Mouse (Mus musculus): Measurements from ENCODE around the gene Rps6kl1. TPM values are rescaled to one million over a fixed set of nuclear protein-coding genes. Genes with fewer than 3 reads are reported as not detected.
"Not testable (repeated sequence)": the region's sequence is repeated elsewhere in the genome, so short reads cannot be mapped to it uniquely, and the experiment has no call there.

Rps6kl1 gene
- polyA plus RNA-seq, 1 experiment from 2014 or later = 1.1 TPM

DNA sequence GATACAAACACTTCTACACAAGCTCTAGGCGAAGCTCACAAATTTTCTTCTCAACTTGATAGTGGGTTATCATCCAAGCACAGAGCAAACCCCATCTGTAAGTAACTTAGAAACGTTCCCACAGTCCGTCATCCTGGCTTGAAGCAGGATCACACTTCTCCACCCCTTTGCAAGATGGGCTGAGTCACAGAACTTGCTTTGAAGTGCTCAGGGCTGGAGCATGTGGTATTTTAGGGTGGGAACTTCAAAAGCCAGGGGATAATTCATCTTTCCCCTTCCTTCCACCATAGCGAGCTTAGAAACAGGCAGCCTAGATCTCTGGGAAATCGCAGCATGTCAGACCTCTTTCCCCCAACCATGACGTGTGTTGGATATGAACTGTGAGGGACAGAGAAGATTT, 5.3 kb upstream of the Rps6kl1 start:
- peaks cover 9% of the 10 kb centered on the region for H3K27me3 ChIP-seq
- no peak overlapping the region for H3K9ac ChIP-seq
- H3K36me3 ChIP-seq = no peaks in the 10 kb centered on the region
- no peak overlapping the region for H3K4me2 ChIP-seq
- no peak for ATAC-seq (ENCODE audit: insufficient number of reproducible peaks, insufficient read depth, low FRiP score, low TSS enrichment, low read depth)
- H3K4me3 ChIP-seq = no peak overlapping the region
- peaks cover 7% of the 10 kb centered on the region for H3K4me1 ChIP-seq
- WGBS = 42% methylated on average over 6 of the region's 6 CpGs
- no peaks in the 10 kb centered on the region for H3K9me3 ChIP-seq
- no peak overlapping the region for H3K27ac ChIP-seq

DNA sequence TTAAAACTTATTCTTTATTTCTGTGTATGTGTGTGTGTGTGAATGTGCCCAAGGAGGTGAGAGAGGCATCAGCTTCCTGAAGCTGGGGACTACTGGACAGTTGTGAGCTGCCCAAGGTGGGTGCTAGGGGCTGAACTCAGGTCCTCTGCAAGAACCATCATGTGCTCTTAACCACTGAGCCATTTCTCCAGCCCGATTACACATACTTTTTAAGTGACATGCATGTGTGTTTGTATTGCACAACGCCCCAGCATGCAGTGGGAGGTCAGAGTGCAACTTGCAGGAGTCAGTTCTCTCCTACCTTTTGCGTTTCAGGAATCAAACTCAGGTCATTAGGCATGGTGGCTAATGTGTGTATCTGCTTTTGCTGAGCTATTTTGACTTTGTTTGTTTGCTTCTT, 1.9 kb upstream of the Rps6kl1 start:
- H3K27me3 ChIP-seq = peaks cover 34% of the 10 kb centered on the region
- WGBS = 65% methylated on average over 3 of the region's 3 CpGs
- H3K4me3 ChIP-seq = no peak overlapping the region
- H3K9ac ChIP-seq = no peak overlapping the region
- no peaks in the 10 kb centered on the region for H3K36me3 ChIP-seq
- H3K27ac ChIP-seq = no peak overlapping the region
- ATAC-seq (ENCODE audit: insufficient number of reproducible peaks, insufficient read depth, low FRiP score, low TSS enrichment, low read depth) = no peak
- H3K4me2 ChIP-seq = no peak overlapping the region
- H3K4me1 ChIP-seq = peaks cover 16% of the 10 kb centered on the region
- no peaks in the 10 kb centered on the region for H3K9me3 ChIP-seq

DNA sequence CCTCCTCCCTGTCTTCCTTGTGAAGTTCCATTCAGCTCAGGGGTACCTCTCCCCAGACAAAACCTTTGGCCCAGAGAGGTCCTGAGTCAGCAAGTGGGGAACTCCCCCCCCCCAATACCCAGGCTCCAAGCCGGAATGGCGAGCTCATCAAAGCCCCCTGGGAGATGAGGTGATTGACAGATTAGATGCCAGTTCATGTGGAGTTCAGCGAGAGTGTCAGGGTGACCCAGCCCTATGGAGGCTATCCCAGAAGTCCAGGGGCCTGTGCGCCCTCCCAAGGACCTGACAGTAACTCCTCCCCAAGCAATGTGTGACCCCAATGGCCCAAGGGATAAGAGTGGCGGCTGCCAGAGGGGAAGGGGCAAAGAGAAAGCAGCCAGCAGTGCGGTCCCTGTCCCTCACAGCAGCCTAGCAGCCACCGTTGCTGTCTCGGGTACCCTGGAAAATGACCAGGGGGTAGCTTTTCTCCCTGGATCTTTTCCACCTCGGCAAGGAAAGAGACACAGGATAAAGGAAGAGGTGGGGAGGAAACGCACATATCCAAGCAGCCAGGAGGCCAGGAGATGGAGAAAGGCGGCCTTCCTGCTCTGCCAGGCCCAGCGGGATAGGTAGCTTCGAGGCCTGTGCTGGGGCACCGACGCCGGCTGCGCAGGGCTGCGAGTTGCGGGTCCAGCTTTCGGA, 603 bp downstream of the Rps6kl1 start:
- H3K9ac ChIP-seq = peak overlapping the region; percentile 4; the same call in 1 of the 2 replicates
- H3K4me3 ChIP-seq = peak overlapping the region; percentile 18; the same call in 1 of the 2 replicates
- H3K4me1 ChIP-seq = peaks cover 15% of the 10 kb centered on the region
- H3K27me3 ChIP-seq = peaks cover 40% of the 10 kb centered on the region
- WGBS = 8% methylated on average over 20 of the region's 20 CpGs
- peak overlapping the region; percentile 41 for H3K4me2 ChIP-seq
- no peak overlapping the region for H3K27ac ChIP-seq
- H3K9me3 ChIP-seq = no peaks in the 10 kb centered on the region
- no peak for ATAC-seq (ENCODE audit: insufficient number of reproducible peaks, insufficient read depth, low FRiP score, low TSS enrichment, low read depth)
- no peaks in the 10 kb centered on the region for H3K36me3 ChIP-seq

DNA sequence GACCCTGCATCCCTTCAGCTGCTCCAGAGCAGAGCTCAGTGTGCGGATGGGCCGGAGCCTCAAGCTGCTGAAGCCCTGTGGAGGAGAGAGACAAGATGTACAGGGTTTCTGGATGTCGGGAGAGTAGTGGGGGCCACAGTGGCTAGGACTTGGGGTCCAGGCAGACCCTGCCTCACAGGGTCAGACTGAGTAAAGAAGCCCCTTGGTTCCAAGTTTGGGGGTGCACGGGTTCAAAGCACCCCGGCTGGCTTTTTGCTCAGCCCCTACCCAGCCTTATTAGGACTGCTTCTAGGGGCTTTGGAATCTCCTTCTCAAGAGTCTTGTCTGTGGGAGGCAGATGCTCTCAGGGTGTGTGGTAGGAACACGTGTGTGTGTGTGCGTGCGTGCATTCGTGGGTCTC, 4.2 kb downstream of the Rps6kl1 start:
- Histone ChIP-seq H3K27ac (no peak overlapping the region), H3K9me3 (no peaks in the 10 kb centered on the region), H3K4me3 (no peak overlapping the region), H3K4me1 (peaks cover 16% of the 10 kb centered on the region), H3K9ac (no peak overlapping the region), H3K4me2 (no peak overlapping the region), H3K27me3 (peaks cover 35% of the 10 kb centered on the region), H3K36me3 (no peaks in the 10 kb centered on the region)
- ATAC-seq (ENCODE audit: insufficient number of reproducible peaks, insufficient read depth, low FRiP score, low TSS enrichment, low read depth) = no peak
- 78% methylated on average over 9 of the region's 9 CpGs for WGBS

DNA sequence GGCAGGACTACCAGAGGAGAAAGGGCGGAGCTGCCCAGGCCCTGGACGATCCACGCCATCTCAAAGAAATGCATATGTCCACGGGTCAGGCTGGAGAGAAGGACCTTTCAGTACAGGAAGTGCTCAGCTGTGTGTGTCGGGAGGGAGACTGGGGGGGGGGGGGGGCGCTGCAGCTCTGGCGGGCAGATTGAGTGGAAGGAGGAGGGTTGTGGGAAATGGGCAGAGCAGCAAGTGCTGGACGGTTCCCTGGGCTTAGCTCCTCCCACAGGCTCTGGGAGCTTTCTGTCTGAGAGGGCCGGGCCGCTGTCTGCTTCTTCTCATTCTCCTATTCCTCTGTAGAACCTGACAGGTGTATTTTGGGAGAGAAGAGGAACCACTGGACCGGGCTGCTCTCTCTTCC, 4.7 kb downstream of the Rps6kl1 start:
- Histone ChIP-seq H3K4me2 (no peak overlapping the region), H3K4me1 (peaks cover 16% of the 10 kb centered on the region), H3K36me3 (no peaks in the 10 kb centered on the region), H3K27ac (no peak overlapping the region), H3K9me3 (no peaks in the 10 kb centered on the region), H3K27me3 (peaks cover 31% of the 10 kb centered on the region), H3K9ac (no peak overlapping the region), H3K4me3 (no peak overlapping the region)
- WGBS = 24% methylated on average over 11 of the region's 11 CpGs
- ATAC-seq (ENCODE audit: insufficient number of reproducible peaks, insufficient read depth, low FRiP score, low TSS enrichment, low read depth) = no peak

DNA sequence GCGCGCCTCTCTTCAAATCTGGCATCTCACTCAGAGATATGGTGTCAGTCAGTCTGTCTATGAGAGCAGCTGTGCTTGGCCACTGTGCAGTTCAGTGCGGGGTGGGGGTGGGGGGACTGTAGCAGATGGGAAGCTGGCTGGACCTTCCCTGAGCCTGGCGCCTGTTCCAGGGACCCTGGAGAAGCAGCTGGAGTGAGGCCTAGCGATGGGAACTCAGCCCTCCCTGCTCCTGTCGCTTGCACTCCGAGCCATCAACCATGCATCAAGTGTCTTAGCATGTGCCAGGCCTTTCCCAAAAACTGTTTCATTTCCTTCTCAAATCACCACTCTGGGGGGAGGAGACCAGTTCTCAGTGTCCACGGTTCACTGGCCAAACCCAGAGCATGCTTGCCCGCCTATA, 5.4 kb downstream of the Rps6kl1 start:
- no peak for ATAC-seq (ENCODE audit: insufficient number of reproducible peaks, insufficient read depth, low FRiP score, low TSS enrichment, low read depth)
- Histone ChIP-seq H3K36me3 (no peaks in the 10 kb centered on the region), H3K4me1 (peaks cover 11% of the 10 kb centered on the region), H3K27me3 (peaks cover 23% of the 10 kb centered on the region), H3K4me2 (no peak overlapping the region), H3K27ac (no peak overlapping the region), H3K4me3 (no peak overlapping the region), H3K9ac (no peak overlapping the region), H3K9me3 (no peaks in the 10 kb centered on the region)
- 78% methylated on average over 9 of the region's 9 CpGs for WGBS

DNA sequence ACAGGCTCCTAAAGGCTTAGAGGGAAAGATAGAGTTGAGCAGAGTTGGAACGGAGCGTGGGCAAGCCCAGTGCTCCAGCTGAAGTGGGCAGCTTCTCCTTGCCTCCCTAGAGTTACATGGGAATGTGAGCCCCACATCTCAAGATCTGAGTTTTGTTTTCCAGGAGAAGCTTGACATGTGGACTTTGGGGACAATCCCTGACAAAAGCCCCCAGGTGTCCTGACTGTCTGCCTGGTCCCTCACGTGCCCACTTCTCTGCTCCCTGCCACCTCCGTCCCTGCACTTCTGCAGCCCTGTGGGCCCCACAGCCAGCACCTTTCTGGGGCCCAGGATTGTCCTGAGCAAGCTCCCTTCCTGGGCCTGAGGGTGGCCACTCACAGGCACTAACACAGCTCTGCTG, 6.2 kb downstream of the Rps6kl1 start:
- Histone ChIP-seq H3K4me3 (no peak overlapping the region), H3K36me3 (no peaks in the 10 kb centered on the region), H3K27ac (no peak overlapping the region), H3K27me3 (peaks cover 22% of the 10 kb centered on the region), H3K4me1 (peaks cover 11% of the 10 kb centered on the region; the same call in 1 of the 2 replicates), H3K9ac (no peak overlapping the region), H3K9me3 (no peaks in the 10 kb centered on the region), H3K4me2 (no peak overlapping the region)
- 90% methylated on average over 4 of the region's 4 CpGs for WGBS
- no peak for ATAC-seq (ENCODE audit: insufficient number of reproducible peaks, insufficient read depth, low FRiP score, low TSS enrichment, low read depth)

DNA sequence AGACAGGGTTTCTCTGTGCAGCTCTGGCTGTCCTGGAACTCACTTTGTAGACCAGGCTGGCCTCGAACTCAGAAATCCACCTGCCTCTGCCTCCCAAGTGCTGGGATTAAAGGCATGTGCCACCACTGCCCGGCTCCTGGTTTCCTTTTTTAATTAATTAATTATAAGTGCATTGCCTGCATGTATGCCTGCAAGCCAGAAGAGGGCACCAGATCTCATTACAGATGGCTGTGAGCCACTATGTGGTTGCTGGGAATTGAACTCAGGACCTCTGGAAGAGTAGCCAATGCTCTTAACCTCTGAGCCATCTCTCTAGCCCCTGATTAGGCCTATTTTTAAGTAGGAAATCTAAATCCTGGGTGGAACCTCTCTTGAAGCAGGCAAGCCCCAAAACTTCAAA, 6.8 kb downstream of the Rps6kl1 start:
- H3K27ac ChIP-seq; ATAC-seq (ENCODE audit: insufficient number of reproducible peaks, insufficient read depth, low FRiP score, low TSS enrichment, low read depth); H3K4me2 ChIP-seq; H3K4me3 ChIP-seq; H3K36me3 ChIP-seq; H3K9ac ChIP-seq; H3K9me3 ChIP-seq: not testable (repeated sequence)
- Histone ChIP-seq H3K4me1 (peaks cover 11% of the 10 kb centered on the region; the same call in 1 of the 2 replicates), H3K27me3 (peaks cover 20% of the 10 kb centered on the region)
- 50% methylated on average over 2 of the region's 2 CpGs for WGBS

DNA sequence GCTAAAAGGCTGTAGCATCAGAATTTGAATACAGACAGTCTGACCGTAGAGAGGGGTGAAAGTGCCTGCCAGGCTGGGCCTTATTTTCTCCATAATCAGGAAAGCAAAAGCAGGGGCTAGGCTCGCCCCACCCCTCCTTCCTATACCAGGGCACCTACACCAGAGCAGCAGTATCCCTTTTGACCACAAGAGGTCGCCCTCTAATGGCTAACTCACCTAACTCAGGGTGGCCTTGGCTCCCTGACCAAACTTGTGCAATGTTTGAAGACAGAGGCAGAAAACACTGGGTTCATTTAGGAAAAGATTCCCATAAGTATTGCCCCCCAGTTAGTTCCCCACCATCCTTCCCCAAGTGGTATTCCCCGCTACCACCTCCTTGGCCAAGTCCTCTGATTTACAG, 8.3 kb downstream of the Rps6kl1 start:
- H3K4me2 ChIP-seq = no peak overlapping the region
- no peaks in the 10 kb centered on the region for H3K36me3 ChIP-seq
- no peaks in the 10 kb centered on the region for H3K9me3 ChIP-seq
- WGBS = 11% methylated on average over 4 of the region's 4 CpGs
- ATAC-seq (ENCODE audit: insufficient number of reproducible peaks, insufficient read depth, low FRiP score, low TSS enrichment, low read depth) = no peak
- no peak overlapping the region for H3K27ac ChIP-seq
- no peak overlapping the region for H3K4me3 ChIP-seq
- H3K27me3 ChIP-seq = peaks cover 20% of the 10 kb centered on the region
- peaks cover 11% of the 10 kb centered on the region; the same call in 1 of the 2 replicates for H3K4me1 ChIP-seq
- H3K9ac ChIP-seq = no peak overlapping the region

DNA sequence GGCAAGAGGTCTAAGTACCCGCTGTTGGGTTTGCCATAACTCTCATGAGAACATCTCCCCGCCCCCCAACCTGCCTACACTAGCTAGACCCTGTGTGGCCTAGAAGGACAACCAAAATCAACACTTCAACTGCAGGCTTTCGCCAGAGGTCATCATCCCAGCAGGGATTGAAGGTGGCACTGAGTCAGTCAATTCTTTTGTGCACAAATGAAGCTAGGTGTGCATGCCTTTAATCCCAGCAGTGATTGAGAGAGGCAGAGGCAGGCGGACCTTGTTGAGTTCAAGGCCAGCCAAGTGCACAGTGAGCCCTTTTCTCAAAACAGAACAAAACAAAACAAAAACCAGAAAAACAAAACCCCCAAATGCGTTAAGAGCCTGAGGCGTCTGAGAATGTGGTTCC, 10.0 kb downstream of the Rps6kl1 start:
- peaks cover 9% of the 10 kb centered on the region; the same call in 1 of the 2 replicates for H3K4me1 ChIP-seq
- no peak overlapping the region for H3K9ac ChIP-seq
- WGBS = 78% methylated on average over 6 of the region's 6 CpGs
- peaks cover 14% of the 10 kb centered on the region for H3K27me3 ChIP-seq
- no peak overlapping the region for H3K4me2 ChIP-seq
- H3K36me3 ChIP-seq = 0 out of 2 replicates have a peak, but pooled peaks cover under 1% of the 10 kb centered on the region
- no peak overlapping the region for H3K4me3 ChIP-seq
- H3K9me3 ChIP-seq = no peaks in the 10 kb centered on the region
- H3K27ac ChIP-seq = no peak overlapping the region
- no peak for ATAC-seq (ENCODE audit: insufficient number of reproducible peaks, insufficient read depth, low FRiP score, low TSS enrichment, low read depth)

DNA sequence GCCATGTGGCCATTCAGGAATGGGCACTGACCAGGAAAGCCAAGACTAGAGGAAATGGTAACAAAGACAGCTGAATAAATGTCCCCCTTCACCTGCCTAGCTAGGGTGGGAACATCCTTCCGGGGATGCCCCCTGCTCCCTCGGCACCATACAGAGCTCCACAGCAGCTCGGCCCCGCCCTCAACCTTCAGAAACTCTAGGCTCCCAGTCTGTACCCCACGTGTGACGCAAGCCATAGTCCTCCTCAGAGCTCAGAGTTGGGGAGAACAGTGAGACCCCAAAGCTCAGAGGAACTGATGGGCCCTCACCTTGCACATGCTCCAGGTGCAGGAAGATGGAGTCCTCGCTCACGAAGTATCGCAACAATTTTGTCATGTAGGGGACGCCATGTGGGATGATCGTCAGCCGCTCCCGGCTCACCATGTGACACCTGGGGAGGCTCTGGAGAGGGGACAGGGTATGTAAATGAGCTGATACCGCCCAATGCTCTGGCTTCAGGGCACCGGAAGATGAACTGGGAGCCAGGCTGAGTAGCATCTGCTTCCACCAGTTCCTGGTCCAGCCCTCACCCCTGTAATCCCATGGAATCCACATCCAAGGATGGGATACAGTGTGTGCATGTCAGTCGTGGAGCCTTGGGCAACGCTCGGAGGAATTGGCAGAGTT, 10.9 kb downstream of the Rps6kl1 start:
- no peak for ATAC-seq (ENCODE audit: insufficient number of reproducible peaks, insufficient read depth, low FRiP score, low TSS enrichment, low read depth)
- Histone ChIP-seq H3K36me3 (peaks cover 9% of the 10 kb centered on the region), H3K4me1 (peaks cover 3% of the 10 kb centered on the region; the same call in 1 of the 2 replicates), H3K27me3 (peaks cover 14% of the 10 kb centered on the region), H3K27ac (no peak overlapping the region), H3K4me2 (peak overlapping the region; percentile 26), H3K9ac (no peak overlapping the region), H3K4me3 (no peak overlapping the region), H3K9me3 (no peaks in the 10 kb centered on the region)
- WGBS = 44% methylated on average over 18 of the region's 18 CpGs

DNA sequence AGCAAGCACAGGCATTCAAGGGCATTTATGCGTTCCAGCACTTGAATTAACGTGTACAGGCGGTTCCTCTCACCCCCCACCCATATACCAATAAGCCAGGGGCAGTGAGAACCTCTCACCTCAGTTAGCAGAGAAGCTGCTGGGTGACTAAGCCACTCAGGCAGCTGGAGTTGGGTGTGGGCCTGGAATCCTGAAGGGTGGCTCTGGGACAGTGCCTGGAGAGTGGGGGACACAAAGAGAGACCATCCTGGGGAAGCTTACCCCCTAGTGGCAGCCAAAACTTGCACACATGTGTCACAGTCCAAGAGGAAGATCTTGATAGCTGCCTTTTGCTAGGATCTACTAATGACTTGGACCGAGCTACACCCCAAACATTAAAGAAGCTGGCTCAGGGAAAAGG, 14.4 kb downstream of the Rps6kl1 start:
- Histone ChIP-seq H3K27me3 (peaks cover 14% of the 10 kb centered on the region; the same call in 1 of the 2 replicates), H3K27ac (no peak overlapping the region), H3K4me2 (no peak overlapping the region), H3K36me3 (peaks cover 39% of the 10 kb centered on the region), H3K4me3 (no peak overlapping the region), H3K4me1 (peaks cover 3% of the 10 kb centered on the region; the same call in 1 of the 2 replicates), H3K9ac (no peak overlapping the region), H3K9me3 (no peaks in the 10 kb centered on the region)
- no peak for ATAC-seq (ENCODE audit: insufficient number of reproducible peaks, insufficient read depth, low FRiP score, low TSS enrichment, low read depth)
- 75% methylated on average over 4 of the region's 4 CpGs for WGBS

All from embryonic facial prominence, embryonic 13.5 days (tissue).